Mouse (Mus musculus) hindbrain, postnatal 0 days (tissue): ENCODE results near the gene Hcst. TPM values are rescaled to one million over a fixed set of nuclear protein-coding genes. Genes with fewer than 3 reads are reported as not detected.

Experiments
- ATAC-seq: fragments of 200-750 bp; cut with Nextera tagmentation; 2 replicates; pipeline ENCODE4 v1.8.0; 2017; ENCODE audit warnings: mild to moderate bottlenecking, moderate TSS enrichment, moderate library complexity
- DNase-seq: peaks from one replicate; pipeline ENCODE4 v3.0.0-alpha.2; 2015; ENCODE audit warnings: low spot score
- H3K27ac ChIP-seq: fragments of 300-500 bp; sonication (generic); 2 replicates; pipeline ENCODE4 v1.5.1; 2014; ENCODE audit warnings: mild to moderate bottlenecking
- H3K27me3 ChIP-seq: fragments of 300-500 bp; sonication (generic); 2 replicates; pipeline ENCODE4 v1.6.1; 2014; ENCODE audit warnings: low read length, mixed read lengths; ENCODE audit not compliant: insufficient read depth
- H3K36me3 ChIP-seq: fragments of 300-500 bp; sonication (generic); 2 replicates; pipeline ENCODE4 v1.6.1; 2014; ENCODE audit warnings: low read length, mixed read lengths; ENCODE audit not compliant: insufficient read depth
- H3K4me1 ChIP-seq: fragments of 300-500 bp; sonication (generic); 2 replicates; pipeline ENCODE4 v1.6.1; 2014; ENCODE audit warnings: antibody characterized with exemption, low read length, mixed read lengths; ENCODE audit not compliant: insufficient read depth
- H3K4me2 ChIP-seq: fragments of 300-500 bp; sonication (generic); 2 replicates; pipeline ENCODE4 v1.6.1; 2014; ENCODE audit warnings: low read depth, mild to moderate bottlenecking, low read length, moderate library complexity, mixed read lengths
- H3K4me3 ChIP-seq: fragments of 300-500 bp; sonication (generic); 2 replicates; pipeline ENCODE4 v1.5.1; 2014; ENCODE audit warnings: low read length
- H3K9ac ChIP-seq: fragments of 300-500 bp; sonication (generic); replicated peaks from 2 replicates; pipeline ENCODE4 v1.6.1; 2014; ENCODE audit warnings: mild to moderate bottlenecking, low read length, moderate library complexity, mixed read lengths
- H3K9me3 ChIP-seq: fragments of 300-500 bp; sonication (generic); 2 replicates; pipeline ENCODE4 v1.6.1; 2016; ENCODE audit warnings: low read length, mixed read lengths
- CTCF ChIP-seq: IDR thresholded peaks from 2 replicates; pipeline ENCODE4 v1.5.1; 2016; ENCODE audit warnings: antibody characterized with exemption, control low read depth, low read depth
- WGBS: fragments of 180-500 bp; shearing (Covaris S2); extraction: QIAGEN DNeasy Blood & Tissue Kit; methylation state at CpG from one replicate; pipeline ENCODE4 v1.1.7; 2014; 5-methylcytosine and 5-hydroxymethylcytosine counted together
- polyA plus RNA-seq: library from polyadenylated mRNA; unstranded; fragments of >200 nt; fragmentation: Nextera tagmentation; extraction: Ambion mirVana; gene quantifications from 2 replicates; pipeline ENCODE4 v1.2.1, GENCODE M21; 2015
- total RNA-seq: library from RNA; depleted of rRNA; stranded (reverse); fragments of >200 nt; gene quantifications from 2 replicates; pipeline ENCODE4 v1.2.3, GENCODE M21; 2014; rRNA removed

The Hcst gene
- total and polyA plus RNA-seq, 2 experiments from 2014 or later = 1.0 TPM; not detected in 1

- WGBS = 57% methylated on average over 11 of the region's 11 CpGs
- no peak for TF ChIP-seq CTCF
- ATAC-seq (peak; percentile 35; the same call in 1 of the 2 replicates), DNase-seq (no peak)
- no peaks in the 10 kb centered on the region for H3K9me3 ChIP-seq
- H3K4me3 ChIP-seq = no peak overlapping the region
- no peak overlapping the region for H3K27ac ChIP-seq
- no peak overlapping the region for H3K9ac ChIP-seq
- H3K27me3 ChIP-seq = no peaks in the 10 kb centered on the region
- no peak overlapping the region for H3K4me2 ChIP-seq
- H3K36me3 ChIP-seq = no peaks in the 10 kb centered on the region
- no peaks in the 10 kb centered on the region for H3K4me1 ChIP-seq
Observed at GRCm38 (mm10) chr7:30394379-30394778, 25.3 kb downstream of the Hcst start.

GRCm38 (mm10) chr7:30393631-30394030, 26.0 kb downstream of the Hcst start:
- 87% methylated on average over 4 of the region's 4 CpGs for WGBS

GRCm38 (mm10) chr7:30392746-30393520, 26.7 kb downstream of the Hcst start:
- WGBS = 75% methylated on average over 4 of the region's 4 CpGs
- Histone ChIP-seq H3K4me3 (no peak overlapping the region), H3K4me1 (no peaks in the 10 kb centered on the region), H3K27ac (no peak overlapping the region), H3K9me3 (no peaks in the 10 kb centered on the region), H3K27me3 (no peaks in the 10 kb centered on the region), H3K9ac (no peak overlapping the region), H3K4me2 (no peak overlapping the region), H3K36me3 (no peaks in the 10 kb centered on the region)
- ATAC-seq (no peak), DNase-seq (no peak)
- no peak for TF ChIP-seq CTCF

More at GRCm38 (mm10) chr7:30393631-30394030, 26.0 kb downstream of the Hcst start:
- Histone ChIP-seq H3K4me3 (no peak overlapping the region), H3K27ac (0 out of 2 replicates have a peak overlapping the region, but pooled peaks have one; percentile 7), H3K4me2 (no peak overlapping the region), H3K9ac (no peak overlapping the region), H3K36me3 (no peaks in the 10 kb centered on the region), H3K27me3 (no peaks in the 10 kb centered on the region), H3K9me3 (no peaks in the 10 kb centered on the region), H3K4me1 (no peaks in the 10 kb centered on the region)
- no peak for ATAC-seq
- TF ChIP-seq CTCF = no peak
- no peak for DNase-seq

- no peaks in the 10 kb centered on the region for H3K27me3 ChIP-seq
- no peak for DNase-seq
- H3K4me3 ChIP-seq = no peak overlapping the region
- H3K4me2 ChIP-seq = no peak overlapping the region
- WGBS = 88% methylated on average over 9 of the region's 9 CpGs
- H3K36me3 ChIP-seq = no peaks in the 10 kb centered on the region
- H3K9me3 ChIP-seq = no peaks in the 10 kb centered on the region
- H3K4me1 ChIP-seq = no peaks in the 10 kb centered on the region
- no peak overlapping the region for H3K9ac ChIP-seq
- no peak overlapping the region for H3K27ac ChIP-seq
- TF ChIP-seq CTCF = no peak
- no peak for ATAC-seq
Observed at GRCm38 (mm10) chr7:30384106-30384505, 35.5 kb downstream of the Hcst start.

GRCm38 (mm10) chr7:30380061-30380460, 39.6 kb downstream of the Hcst start:
- no peaks in the 10 kb centered on the region for H3K36me3 ChIP-seq
- no peak overlapping the region for H3K9ac ChIP-seq
- no peaks in the 10 kb centered on the region for H3K4me1 ChIP-seq
- no peaks in the 10 kb centered on the region for H3K9me3 ChIP-seq
- DNase-seq (no peak), ATAC-seq (no peak)
- 62% methylated on average over 5 of the region's 5 CpGs for WGBS
- H3K27ac ChIP-seq = no peak overlapping the region
- H3K27me3 ChIP-seq = no peaks in the 10 kb centered on the region
- no peak for TF ChIP-seq CTCF
- no peak overlapping the region for H3K4me3 ChIP-seq
- no peak overlapping the region for H3K4me2 ChIP-seq

DNA sequence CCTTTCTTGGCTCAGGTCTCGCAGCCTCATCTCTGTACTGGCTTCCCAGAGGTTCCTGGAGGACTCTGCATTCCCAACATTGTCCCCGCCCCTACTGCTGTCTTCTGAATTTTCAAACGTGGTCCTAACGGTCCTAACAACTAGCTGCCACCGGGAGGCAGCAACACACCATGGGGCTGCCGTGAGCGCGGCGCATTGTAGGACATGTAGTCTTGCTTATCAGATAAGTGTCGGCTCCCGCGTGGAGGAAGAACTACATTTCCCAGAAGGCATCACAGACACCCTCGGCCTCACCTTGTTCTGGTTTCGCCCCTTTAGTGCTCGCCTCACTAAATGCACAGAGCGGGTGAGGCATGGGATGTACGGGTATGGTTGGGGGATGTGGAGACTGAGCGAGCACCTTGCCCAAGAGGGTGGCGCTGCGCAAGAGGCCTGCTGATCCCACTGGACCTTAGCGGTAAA, 46.1 kb downstream of the Hcst start:
- Histone ChIP-seq H3K9me3 (no peaks in the 10 kb centered on the region), H3K27ac (peak overlapping the region; percentile 76), H3K4me1 (no peaks in the 10 kb centered on the region; the same call in 1 of the 2 replicates), H3K36me3 (no peaks in the 10 kb centered on the region), H3K27me3 (no peaks in the 10 kb centered on the region), H3K4me3 (peak overlapping the region; percentile 45), H3K4me2 (peak overlapping the region; percentile 68), H3K9ac (peak overlapping the region; percentile 53)
- peak; percentile 98 for DNase-seq
- TF ChIP-seq CTCF = peak; percentile 96
- peak; percentile 99 for ATAC-seq
- WGBS = under 1% methylated on average over 21 of the region's 21 CpGs

Other genes with a start within 250 kb of the Hcst start
Only the 30 nearest of the 34 such genes appear.
- 65.9 and 98.4 TPM in 2 replicates for gene Polr2i, start 187.9 kb downstream of the Hcst start, total RNA-seq
- 177 and 189 TPM in 2 replicates for gene Polr2i, start 187.9 kb downstream of the Hcst start, polyA plus RNA-seq
- 123 and 129 TPM in 2 replicates for gene Tbcb, start 187.6 kb downstream of the Hcst start, total RNA-seq
- gene Tbcb, start 187.6 kb downstream of the Hcst start, polyA plus RNA-seq = 466 and 473 TPM in 2 replicates
- gene Ovol3, start 184.1 kb downstream of the Hcst start, total RNA-seq = not detected in 2 replicates
- gene Ovol3, start 184.1 kb downstream of the Hcst start, polyA plus RNA-seq = not detected in 2 replicates
- 1.0 TPM in 1 of 2 replicates, not detected in the other for gene Thap8, start 139.8 kb downstream of the Hcst start, total RNA-seq
- 0.52 and 0.76 TPM in 2 replicates for gene Thap8, start 139.8 kb downstream of the Hcst start, polyA plus RNA-seq
- gene Wdr62, start 139.4 kb downstream of the Hcst start, total RNA-seq = 4.3 and 7.0 TPM in 2 replicates
- gene Wdr62, start 139.4 kb downstream of the Hcst start, polyA plus RNA-seq = 3.7 and 4.0 TPM in 2 replicates
- 144 and 172 TPM in 2 replicates for gene Clip3, start 128.1 kb downstream of the Hcst start, total RNA-seq
- 106 and 118 TPM in 2 replicates for gene Clip3, start 128.1 kb downstream of the Hcst start, polyA plus RNA-seq
- gene Alkbh6, start 111.1 kb downstream of the Hcst start, total RNA-seq = 75.4 and 116 TPM in 2 replicates
- gene Alkbh6, start 111.1 kb downstream of the Hcst start, polyA plus RNA-seq = 129 and 131 TPM in 2 replicates
- 13.2 and 16.5 TPM in 2 replicates for gene Syne4, start 105.0 kb downstream of the Hcst start, total RNA-seq
- 11.4 and 12.6 TPM in 2 replicates for gene Syne4, start 105.0 kb downstream of the Hcst start, polyA plus RNA-seq
- 1.8 TPM in 1 of 2 replicates, not detected in the other for gene E130208F15Rik, start 98.1 kb downstream of the Hcst start, total RNA-seq
- 0.79 TPM in 1 of 2 replicates, not detected in the other for gene E130208F15Rik, start 98.1 kb downstream of the Hcst start, polyA plus RNA-seq
- 12.9 and 14.7 TPM in 2 replicates for gene Sdhaf1, start 96.0 kb downstream of the Hcst start, total RNA-seq
- 17.8 and 19.3 TPM in 2 replicates for gene Sdhaf1, start 96.0 kb downstream of the Hcst start, polyA plus RNA-seq
- gene Lrfn3, start 57.1 kb downstream of the Hcst start, total RNA-seq = 45.9 and 47.4 TPM in 2 replicates
- gene Lrfn3, start 57.1 kb downstream of the Hcst start, polyA plus RNA-seq = 17.5 and 18.1 TPM in 2 replicates
- 37.3 and 59.9 TPM in 2 replicates for gene Tyrobp, start 6.1 kb downstream of the Hcst start, total RNA-seq
- 50.3 and 56.1 TPM in 2 replicates for gene Tyrobp, start 6.1 kb downstream of the Hcst start, polyA plus RNA-seq
- gene Nfkbid, start 1.9 kb upstream of the Hcst start, total RNA-seq = 1.9 and 3.7 TPM in 2 replicates
- gene Nfkbid, start 1.9 kb upstream of the Hcst start, polyA plus RNA-seq = 2.1 TPM in 2 replicates
- gene Aplp1, start 25.7 kb upstream of the Hcst start, total RNA-seq = 840 and 852 TPM in 2 replicates
- gene Aplp1, start 25.7 kb upstream of the Hcst start, polyA plus RNA-seq = 617 and 682 TPM in 2 replicates
- 10.7 and 14.7 TPM in 2 replicates for gene Kirrel2, start 37.8 kb upstream of the Hcst start, total RNA-seq
- gene Kirrel2, start 37.8 kb upstream of the Hcst start, polyA plus RNA-seq = 4.4 and 5.8 TPM in 2 replicates
- 2.3 and 2.4 TPM in 2 replicates for gene Nphs1, start 38.5 kb upstream of the Hcst start, total RNA-seq
- gene Nphs1, start 38.5 kb upstream of the Hcst start, polyA plus RNA-seq = 0.50 and 1.0 TPM in 2 replicates
- not detected in 2 replicates for gene Prodh2, start 73.8 kb upstream of the Hcst start, total RNA-seq
- gene Prodh2, start 73.8 kb upstream of the Hcst start, polyA plus RNA-seq = 0.24 TPM in 1 of 2 replicates, not detected in the other
- gene Arhgap33, start 115.2 kb upstream of the Hcst start, total RNA-seq = 55.7 and 59.7 TPM in 2 replicates
- 64.8 and 73.1 TPM in 2 replicates for gene Arhgap33, start 115.2 kb upstream of the Hcst start, polyA plus RNA-seq
- gene Hspb6, start 132.3 kb upstream of the Hcst start, total RNA-seq = 5.6 and 6.4 TPM in 2 replicates
- gene Hspb6, start 132.3 kb upstream of the Hcst start, polyA plus RNA-seq = 15.8 and 16.3 TPM in 2 replicates
- gene Proser3, start 132.4 kb upstream of the Hcst start, total RNA-seq = 13.1 and 14.0 TPM in 2 replicates
- gene Proser3, start 132.4 kb upstream of the Hcst start, polyA plus RNA-seq = 3.0 and 3.1 TPM in 2 replicates
- 14.3 and 21.0 TPM in 2 replicates for gene Lin37, start 140.0 kb upstream of the Hcst start, total RNA-seq
- 45.0 and 48.0 TPM in 2 replicates for gene Lin37, start 140.0 kb upstream of the Hcst start, polyA plus RNA-seq
- 41.7 and 53.4 TPM in 2 replicates for gene U2af1l4, start 143.4 kb upstream of the Hcst start, total RNA-seq
- gene U2af1l4, start 143.4 kb upstream of the Hcst start, polyA plus RNA-seq = 103 and 104 TPM in 2 replicates
- 2.9 and 3.7 TPM in 2 replicates for gene Gm49396, start 143.5 kb upstream of the Hcst start, total RNA-seq
- 6.4 and 7.0 TPM in 2 replicates for gene Gm49396, start 143.5 kb upstream of the Hcst start, polyA plus RNA-seq
- 72.0 and 90.4 TPM in 2 replicates for gene Psenen, start 143.8 kb upstream of the Hcst start, total RNA-seq
- 154 and 155 TPM in 2 replicates for gene Psenen, start 143.8 kb upstream of the Hcst start, polyA plus RNA-seq
- gene Igflr1, start 145.6 kb upstream of the Hcst start, total RNA-seq = 5.6 TPM in 1 of 2 replicates, not detected in the other
- 2.6 and 3.4 TPM in 2 replicates for gene Igflr1, start 145.6 kb upstream of the Hcst start, polyA plus RNA-seq
- gene Kmt2b, start 168.9 kb upstream of the Hcst start, total RNA-seq = 27.1 and 36.7 TPM in 2 replicates
- gene Kmt2b, start 168.9 kb upstream of the Hcst start, polyA plus RNA-seq = 6.7 and 7.1 TPM in 2 replicates
- gene Zbtb32, start 179.1 kb upstream of the Hcst start, total RNA-seq = not detected in 2 replicates
- 0.18 and 0.23 TPM in 2 replicates for gene Zbtb32, start 179.1 kb upstream of the Hcst start, polyA plus RNA-seq
- gene Upk1a, start 193.0 kb upstream of the Hcst start, total RNA-seq = 0.14 and 0.99 TPM in 2 replicates
- gene Upk1a, start 193.0 kb upstream of the Hcst start, polyA plus RNA-seq = 0.62 and 0.99 TPM in 2 replicates
- gene Cox6b1, start 206.3 kb upstream of the Hcst start, total RNA-seq = 352 and 389 TPM in 2 replicates
- 1,552 and 1,572 TPM in 2 replicates for gene Cox6b1, start 206.3 kb upstream of the Hcst start, polyA plus RNA-seq
- gene Etv2, start 216.0 kb upstream of the Hcst start, total RNA-seq = not detected in 2 replicates
- gene Etv2, start 216.0 kb upstream of the Hcst start, polyA plus RNA-seq = not detected in 2 replicates